Mouse (Mus musculus) liver, embryonic 14.5 days (tissue): ENCODE measurements around the gene Fcer1g. TPM values are rescaled to one million over a fixed set of nuclear protein-coding genes. Genes with fewer than 3 reads are reported as not detected.

Experiments
- ATAC-seq: fragments of 200-750 bp; cut with Nextera tagmentation; 2 replicates; pipeline ENCODE4 v1.8.0; 2017; ENCODE audit warnings: moderate number of reproducible peaks, mild to moderate bottlenecking, moderate library complexity; ENCODE audit not compliant: insufficient read depth
- DNase-seq, 3 experiments: peaks; one replicate each; pipeline ENCODE4 v3.0.0-alpha.2; 2012 to 2013; ENCODE audit warnings: low read depth in 3 of 3, low spot score in 3 of 3
- H3K27ac ChIP-seq: fragments of 300-500 bp; sonication (generic); 2 replicates; pipeline ENCODE4 v1.5.1; 2014; ENCODE audit warnings: moderate library complexity, mild to moderate bottlenecking, control low read depth, inconsistent platforms
- H3K27me3 ChIP-seq: fragments of 300-500 bp; sonication (generic); 2 replicates; pipeline ENCODE4 v1.6.1; 2014; ENCODE audit warnings: mild to moderate bottlenecking, low read length, moderate library complexity; ENCODE audit not compliant: control insufficient read depth, insufficient read depth
- H3K36me3 ChIP-seq: fragments of 300-500 bp; sonication (generic); replicated peaks from 2 replicates; pipeline ENCODE4 v1.6.1; 2014; ENCODE audit warnings: low read depth; ENCODE audit not compliant: control insufficient read depth, insufficient read depth
- H3K4me1 ChIP-seq, 2 experiments: fragments of 200-500 bp in 1 of 2; fragments of 300-500 bp in 1 of 2; sonication (generic) in 1 of 2; replicated peaks; 2 replicates each; pipeline ENCODE4 v1.6.1; 2012 to 2014; ENCODE audit warnings: antibody characterized with exemption in 1 of 2, inconsistent platforms in 1 of 2, low read length in 1 of 2; ENCODE audit not compliant: control insufficient read depth in 2 of 2, insufficient read depth in 2 of 2
- H3K4me2 ChIP-seq: fragments of 300-500 bp; sonication (generic); 2 replicates; pipeline ENCODE4 v1.6.1; 2014; ENCODE audit warnings: low read depth, mild to moderate bottlenecking, control low read depth, moderate library complexity
- H3K4me3 ChIP-seq, 2 experiments: fragments of 200-500 bp in 1 of 2; fragments of 300-500 bp in 1 of 2; sonication (generic) in 1 of 2; 2 replicates each; pipeline ENCODE4 v1.5.1; 2012 to 2014; ENCODE audit warnings: low read depth in 2 of 2, low read length in 2 of 2, mild to moderate bottlenecking in 2 of 2, control low read depth in 1 of 2, inconsistent platforms in 1 of 2, moderate library complexity in 1 of 2; ENCODE audit not compliant: insufficient read depth in 1 of 2
- H3K9ac ChIP-seq: fragments of 300-500 bp; sonication (generic); replicated peaks from 2 replicates; pipeline ENCODE4 v1.6.1; 2014; ENCODE audit warnings: mild to moderate bottlenecking, control low read depth, moderate library complexity
- H3K9me3 ChIP-seq: fragments of 300-500 bp; sonication (generic); 2 replicates; pipeline ENCODE4 v1.6.1; 2016; ENCODE audit warnings: low read length, mixed read lengths; ENCODE audit not compliant: control insufficient read depth
- CTCF ChIP-seq: IDR thresholded peaks from 2 replicates; pipeline ENCODE4 v1.5.1; 2016; ENCODE audit warnings: antibody characterized with exemption, low read depth, control low read depth
- EP300 ChIP-seq: IDR thresholded peaks from 2 replicates; pipeline ENCODE4 v1.6.1; 2016; ENCODE audit warnings: antibody characterized with exemption, low read depth
- WGBS: fragments of 180-500 bp; shearing (Covaris S2); extraction: QIAGEN DNeasy Blood & Tissue Kit; methylation state at CpG from one replicate; pipeline ENCODE4 v1.1.7; 2014; ENCODE audit not compliant: insufficient replicate concordance; 5-methylcytosine and 5-hydroxymethylcytosine counted together
- polyA plus RNA-seq, 2 experiments: library from polyadenylated mRNA; depleted of rRNA in 1 of 2; stranded (reverse) in 1 of 2; unstranded in 1 of 2; fragments of >200 nt; fragmentation: Nextera tagmentation in 1 of 2; extraction: Ambion mirVana in 1 of 2; gene quantifications; 2 replicates each; pipeline versions ENCODE4 v1.2.1 to v1.2.3; 2012 to 2014

Fcer1g gene
- polyA plus RNA-seq, 2 experiments: 50.1 to 104 TPM

DNA sequence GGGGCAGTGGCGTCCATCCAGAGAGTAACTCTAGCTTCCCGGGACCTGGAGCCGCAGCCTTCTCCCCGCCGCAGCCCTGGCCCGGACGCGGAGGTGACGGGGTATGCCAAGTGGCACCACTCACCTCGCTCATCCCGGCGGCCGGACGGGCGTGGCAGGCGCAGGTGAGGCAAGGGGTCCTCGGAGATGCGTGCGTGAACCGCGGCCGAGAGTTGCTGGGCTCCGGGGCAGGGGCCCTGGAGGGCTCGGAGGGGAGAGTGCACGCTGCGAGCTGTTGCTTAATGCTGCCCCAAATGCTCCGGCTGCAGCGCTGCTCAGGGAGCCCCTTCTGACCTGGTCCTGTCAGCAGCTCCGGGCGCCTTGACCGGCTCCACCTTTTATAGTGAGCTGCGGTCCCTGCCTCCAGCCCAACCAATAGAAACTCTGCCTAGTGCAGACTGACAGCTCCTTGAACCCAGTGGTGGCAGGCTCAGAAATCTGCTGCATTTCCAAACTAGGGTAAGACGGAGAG, 38.2 kb downstream of the Fcer1g start, which contains the start of gene Pcp4l1:
Pcp4l1 (minus strand) TSS at position 382 of the 511 bp plus-strand sequence.
- Histone ChIP-seq H3K27ac (no peak within 1 kb of the TSS), H3K4me3 (peak within 1 kb of the TSS; percentile 8 to 30), H3K36me3 (no peaks in the 10 kb centered on the region), H3K4me1 (0 out of 4 replicates have a peak, but pooled peaks cover 0 to 6% of the 10 kb centered on the region in 2 experiments), H3K27me3 (peaks cover 54% of the 10 kb centered on the region), H3K4me2 (peak within 1 kb of the TSS; percentile 48), H3K9ac (no peak within 1 kb of the TSS), H3K9me3 (no peaks in the 10 kb centered on the region)
- DNase-seq (peak in 1 of 3 experiments; percentile 7), ATAC-seq (peak; percentile 45; the same call in 1 of the 2 replicates)
- no peak for TF ChIP-seq EP300
- no peak for TF ChIP-seq CTCF
- 1% methylated on average over 33 of the region's 33 CpGs for WGBS

DNA sequence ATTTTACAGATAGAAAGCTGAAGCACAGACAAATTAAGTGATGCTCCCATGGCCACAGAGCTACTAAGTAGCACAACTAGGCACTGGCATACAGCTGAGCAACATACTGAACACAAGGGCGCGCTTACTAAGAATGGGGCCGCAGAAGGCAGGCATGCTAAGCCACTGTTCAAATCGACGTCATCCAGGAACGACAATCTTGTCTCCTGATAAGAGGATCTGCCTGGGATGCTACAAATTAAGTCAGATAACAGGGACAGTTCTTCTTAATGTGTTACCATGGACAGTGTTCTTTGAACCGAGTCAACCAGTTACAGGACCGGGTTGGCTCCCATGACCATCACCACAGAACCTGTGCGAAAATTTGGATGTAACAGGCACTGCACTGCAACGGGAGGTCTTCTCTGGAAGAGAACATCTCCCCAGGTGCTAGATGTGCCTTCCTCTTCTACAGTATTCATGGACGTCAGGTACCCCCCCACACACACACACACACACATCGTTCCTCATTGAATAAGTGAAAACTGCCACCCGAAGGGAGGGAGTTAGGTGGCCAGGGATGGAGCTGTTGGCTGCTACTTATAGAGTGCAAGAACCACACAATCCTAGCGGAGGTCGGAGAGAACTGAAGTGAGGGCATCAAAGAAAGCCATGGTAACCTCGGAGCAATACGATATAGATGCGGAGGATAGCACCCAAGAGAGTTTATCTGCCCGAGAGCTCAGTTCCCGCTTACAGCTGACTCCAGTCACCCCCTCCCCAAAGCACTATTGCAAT, 38.9 kb downstream of the Fcer1g start:
- H3K9ac ChIP-seq: no peak overlapping the region
- no peak for DNase-seq
- no peak overlapping the region for H3K27ac ChIP-seq
- 8% methylated on average over 20 of the region's 20 CpGs for WGBS
- 0 out of 4 replicates have a peak, but pooled peaks cover 0 to 6% of the 10 kb centered on the region in 2 experiments for H3K4me1 ChIP-seq
- H3K36me3 ChIP-seq: no peaks in the 10 kb centered on the region
- TF ChIP-seq CTCF (no peak), EP300 (no peak)
- peak overlapping the region; percentile 8 to 30 for H3K4me3 ChIP-seq
- peak overlapping the region; percentile 48 for H3K4me2 ChIP-seq
- peaks cover 54% of the 10 kb centered on the region for H3K27me3 ChIP-seq
- no peak for ATAC-seq
- no peaks in the 10 kb centered on the region for H3K9me3 ChIP-seq

GRCm38 (mm10) chr1:171193911-171194830, 40.0 kb downstream of the Fcer1g start:
- H3K36me3 ChIP-seq: no peaks in the 10 kb centered on the region
- DNase-seq (no peak), ATAC-seq (no peak)
- 24% methylated on average over 11 of the region's 11 CpGs for WGBS
- H3K9ac ChIP-seq: no peak overlapping the region
- H3K4me1 ChIP-seq: peaks cover 0 to 10% of the 10 kb centered on the region in 2 experiments; a peak in 1 of 4 replicates
- TF ChIP-seq EP300 (no peak), CTCF (no peak)
- peaks cover 54% of the 10 kb centered on the region for H3K27me3 ChIP-seq
- H3K4me3 ChIP-seq: no peak overlapping the region
- H3K27ac ChIP-seq: no peak overlapping the region
- no peaks in the 10 kb centered on the region for H3K9me3 ChIP-seq
- no peak overlapping the region for H3K4me2 ChIP-seq

GRCm38 (mm10) chr1:171193093-171193840, 40.9 kb downstream of the Fcer1g start:
- TF ChIP-seq EP300 (no peak), CTCF (no peak)
- Histone ChIP-seq H3K4me3 (no peak overlapping the region), H3K9me3 (no peaks in the 10 kb centered on the region), H3K27me3 (peaks cover 54% of the 10 kb centered on the region), H3K9ac (no peak overlapping the region), H3K4me2 (no peak overlapping the region), H3K4me1 (peaks cover 0 to 11% of the 10 kb centered on the region in 2 experiments; a peak in 1 of 4 replicates), H3K27ac (no peak overlapping the region), H3K36me3 (no peaks in the 10 kb centered on the region)
- ATAC-seq (no peak), DNase-seq (no peak)
- 6% methylated on average over 18 of the region's 18 CpGs for WGBS
